Mouse (Mus musculus) kidney, embryonic 14.5 days (tissue): ENCODE results near the gene Cldnd2. TPM values are rescaled to one million over a fixed set of nuclear protein-coding genes. Genes with fewer than 3 reads are reported as not detected.
"Not testable (repeated sequence)": the region's sequence is repeated elsewhere in the genome, so short reads cannot be mapped to it uniquely, and the experiment has no call there.

Experiments used
- ATAC-seq: fragments of 200-750 bp; cut with Nextera tagmentation; 2 replicates; pipeline ENCODE4 v1.8.0; 2017; ENCODE audit warnings: moderate number of reproducible peaks, mild to moderate bottlenecking, moderate TSS enrichment, moderate library complexity; ENCODE audit not compliant: low FRiP score, low TSS enrichment
- H3K27ac ChIP-seq: fragments of 300-500 bp; sonication (generic); 2 replicates; pipeline ENCODE4 v1.5.1; 2014; ENCODE audit warnings: low read depth, mild to moderate bottlenecking, low read length, moderate library complexity, mixed read lengths
- H3K27me3 ChIP-seq: fragments of 300-500 bp; sonication (generic); 2 replicates; pipeline ENCODE4 v1.6.1; 2014; ENCODE audit warnings: mild to moderate bottlenecking, low read length; ENCODE audit not compliant: control insufficient read depth, insufficient read depth
- H3K36me3 ChIP-seq: fragments of 300-500 bp; sonication (generic); 2 replicates; pipeline ENCODE4 v1.6.1; 2014; ENCODE audit warnings: low read length, mixed read lengths; ENCODE audit not compliant: control insufficient read depth, insufficient read depth
- H3K4me1 ChIP-seq: fragments of 300-500 bp; sonication (generic); 2 replicates; pipeline ENCODE4 v1.6.1; 2014; ENCODE audit warnings: low read length, mixed read lengths; ENCODE audit not compliant: control insufficient read depth, insufficient read depth
- H3K4me2 ChIP-seq: fragments of 300-500 bp; sonication (generic); replicated peaks from 2 replicates; pipeline ENCODE4 v1.6.1; 2014; ENCODE audit warnings: low read depth, mild to moderate bottlenecking, low read length
- H3K4me3 ChIP-seq: fragments of 300-500 bp; sonication (generic); 2 replicates; pipeline ENCODE4 v1.5.1; 2014; ENCODE audit warnings: mild to moderate bottlenecking, low read length
- H3K9ac ChIP-seq: fragments of 300-500 bp; sonication (generic); 2 replicates; pipeline ENCODE4 v1.6.1; 2014; ENCODE audit warnings: low read depth, mild to moderate bottlenecking, low read length, moderate library complexity
- H3K9me3 ChIP-seq: fragments of 300-500 bp; sonication (generic); 2 replicates; pipeline ENCODE4 v1.6.1; 2016; ENCODE audit warnings: low read length; ENCODE audit not compliant: control insufficient read depth
- WGBS: fragments of 180-500 bp; shearing (Covaris S2); extraction: QIAGEN DNeasy Blood & Tissue Kit; methylation state at CpG from one replicate; pipeline ENCODE4 v1.1.7; 2014; 5-methylcytosine and 5-hydroxymethylcytosine counted together
- polyA plus RNA-seq: library from polyadenylated mRNA; unstranded; fragments of >200 nt; fragmentation: Nextera tagmentation; extraction: Ambion mirVana; gene quantifications from 2 replicates; pipeline ENCODE4 v1.2.1, GENCODE M21; 2014

The Cldnd2 gene
- not detected in 2 replicates for polyA plus RNA-seq

- H3K9ac ChIP-seq, result no peak within 1 kb of the TSS
- no peaks in the 10 kb centered on the region for H3K36me3 ChIP-seq
- H3K27me3 ChIP-seq, result no peaks in the 10 kb centered on the region
- no peak within 1 kb of the TSS for H3K4me2 ChIP-seq
- H3K9me3 ChIP-seq, result no peaks in the 10 kb centered on the region
- no peak for ATAC-seq
- no peak within 1 kb of the TSS for H3K27ac ChIP-seq
- no peak within 1 kb of the TSS for H3K4me3 ChIP-seq
- 81% methylated on average over 6 of the region's 6 CpGs for WGBS
- peaks cover 13% of the 10 kb centered on the region; the same call in 1 of the 2 replicates for H3K4me1 ChIP-seq
Observed at GRCm38 (mm10) chr7:43440482-43440881, at the start of gene Cldnd2. Cldnd2 (plus strand) TSS chr7:43440782.

GRCm38 (mm10) chr7:43392349-43393121, 48.0 kb upstream of the Cldnd2 start:
- Histone ChIP-seq H3K9me3 (no peaks in the 10 kb centered on the region), H3K27me3 (no peaks in the 10 kb centered on the region), H3K36me3 (no peaks in the 10 kb centered on the region), H3K4me3 (no peak overlapping the region), H3K4me1 (no peaks in the 10 kb centered on the region), H3K27ac (no peak overlapping the region), H3K4me2 (no peak overlapping the region), H3K9ac (no peak overlapping the region)
- WGBS, result 77% methylated on average over 8 of the region's 8 CpGs
- no peak for ATAC-seq

DNA sequence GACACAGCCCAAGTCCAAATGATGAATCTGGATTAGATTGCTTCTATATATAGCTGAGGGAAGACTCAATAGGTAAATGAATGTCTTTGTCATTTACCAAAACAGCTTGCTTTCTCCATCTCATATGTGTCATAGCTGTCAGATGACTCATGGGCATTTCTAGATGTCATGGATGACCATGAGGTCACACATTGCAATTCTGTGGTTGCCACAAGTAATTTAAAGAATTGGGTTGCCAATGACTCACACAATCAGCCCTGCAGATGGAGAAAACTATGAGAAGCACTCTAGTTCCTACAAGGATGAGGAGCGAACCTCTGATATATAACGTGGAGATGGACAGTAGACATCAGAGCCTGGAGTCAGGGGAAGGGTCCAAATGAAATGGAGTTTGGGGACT, 41.1 kb upstream of the Cldnd2 start:
- 90% methylated on average over 2 of the region's 2 CpGs for WGBS
- Histone ChIP-seq H3K36me3 (no peaks in the 10 kb centered on the region), H3K9me3 (no peaks in the 10 kb centered on the region), H3K4me1 (no peaks in the 10 kb centered on the region), H3K27me3 (no peaks in the 10 kb centered on the region), H3K27ac (no peak overlapping the region), H3K9ac (no peak overlapping the region), H3K4me3 (no peak overlapping the region), H3K4me2 (no peak overlapping the region)
- no peak for ATAC-seq

DNA sequence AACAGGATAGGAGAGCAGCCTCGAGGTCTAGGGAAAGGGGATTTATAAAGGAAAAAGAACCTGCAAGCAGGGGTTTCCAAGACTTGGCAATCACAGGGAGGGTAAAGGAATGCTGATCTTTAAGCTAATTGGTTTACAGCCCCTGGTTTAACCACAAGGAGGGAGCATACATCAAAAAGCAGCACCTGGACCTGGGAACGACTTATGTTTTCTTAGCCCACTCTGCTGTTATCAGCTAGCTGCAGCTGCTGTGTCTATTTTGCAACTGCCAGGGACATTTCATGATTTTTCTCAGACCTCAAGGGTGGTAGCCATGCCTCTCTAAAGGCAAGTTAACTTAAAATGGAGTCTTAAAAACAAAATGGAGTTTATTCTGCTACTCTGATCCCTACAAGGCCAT, 37.9 kb upstream of the Cldnd2 start:
- H3K9ac ChIP-seq, result no peak overlapping the region
- H3K36me3 ChIP-seq, result no peaks in the 10 kb centered on the region
- H3K27ac ChIP-seq, result no peak overlapping the region
- 9% methylated on average over 2 of the region's 2 CpGs for WGBS
- H3K4me3 ChIP-seq, result no peak overlapping the region
- H3K9me3 ChIP-seq, result no peaks in the 10 kb centered on the region
- H3K4me1 ChIP-seq, result no peaks in the 10 kb centered on the region
- no peaks in the 10 kb centered on the region for H3K27me3 ChIP-seq
- no peak overlapping the region for H3K4me2 ChIP-seq
- ATAC-seq, result no peak

DNA sequence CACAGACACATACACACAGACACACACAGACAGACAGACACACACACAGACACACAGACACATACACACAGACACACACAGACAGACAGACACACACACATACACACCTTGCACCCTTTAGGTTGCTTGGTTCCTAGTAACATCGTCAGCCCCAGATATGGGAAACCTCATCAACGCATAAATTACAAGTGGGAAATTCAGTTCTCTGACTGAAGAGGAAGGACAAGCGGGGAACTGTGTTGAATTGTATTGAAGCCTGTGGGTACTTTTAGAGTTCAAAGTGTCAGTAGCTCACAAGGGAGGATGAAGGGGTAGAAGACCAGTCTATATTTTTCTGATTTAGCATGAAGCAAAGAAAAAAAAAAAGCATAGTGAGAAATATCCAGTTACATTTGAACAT, 33.0 kb upstream of the Cldnd2 start:
- no peak for ATAC-seq
- Histone ChIP-seq H3K27me3 (no peaks in the 10 kb centered on the region), H3K9me3 (no peaks in the 10 kb centered on the region), H3K36me3 (no peaks in the 10 kb centered on the region), H3K4me3 (no peak overlapping the region), H3K4me2 (no peak overlapping the region), H3K4me1 (no peaks in the 10 kb centered on the region; the same call in 1 of the 2 replicates), H3K9ac (no peak overlapping the region), H3K27ac (no peak overlapping the region)
- WGBS, result 81% methylated on average over 3 of the region's 3 CpGs

GRCm38 (mm10) chr7:43408131-43408553, 32.4 kb upstream of the Cldnd2 start, which contains the start of gene Siglecg:
Siglecg (plus strand) TSS chr7:43408204.
- WGBS, result 46% methylated on average over 4 of the region's 4 CpGs
- ATAC-seq, result peak; percentile 56; the same call in 1 of the 2 replicates
- H3K27ac ChIP-seq, result no peak within 1 kb of the TSS
- no peak within 1 kb of the TSS for H3K9ac ChIP-seq
- H3K4me2 ChIP-seq, result no peak within 1 kb of the TSS
- no peaks in the 10 kb centered on the region for H3K9me3 ChIP-seq
- no peaks in the 10 kb centered on the region; the same call in 1 of the 2 replicates for H3K4me1 ChIP-seq
- no peaks in the 10 kb centered on the region for H3K36me3 ChIP-seq
- no peak within 1 kb of the TSS for H3K4me3 ChIP-seq
- H3K27me3 ChIP-seq, result no peaks in the 10 kb centered on the region

DNA sequence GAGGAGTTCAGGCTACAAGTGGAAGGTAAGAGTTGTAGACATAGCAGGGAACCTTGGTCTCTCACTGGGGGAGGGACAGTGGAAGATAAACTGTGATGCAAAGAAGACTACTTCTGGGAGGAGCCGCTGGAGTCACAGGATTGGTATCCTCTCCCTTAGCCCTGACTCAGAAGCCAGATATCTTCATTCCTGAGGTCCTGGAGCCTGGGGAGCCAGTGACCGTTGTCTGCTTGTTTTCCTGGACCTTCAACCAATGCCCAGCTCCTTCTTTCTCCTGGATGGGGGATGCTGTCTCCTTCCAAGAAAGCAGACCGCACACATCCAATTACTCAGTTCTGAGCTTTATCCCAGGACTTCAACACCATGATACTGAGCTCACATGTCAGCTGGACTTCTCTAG, 31.5 kb upstream of the Cldnd2 start:
- 71% methylated on average over 3 of the region's 3 CpGs for WGBS
- Histone ChIP-seq H3K9ac (no peak overlapping the region), H3K4me1 (no peaks in the 10 kb centered on the region; the same call in 1 of the 2 replicates), H3K4me3 (no peak overlapping the region), H3K36me3 (no peaks in the 10 kb centered on the region), H3K27ac (no peak overlapping the region), H3K27me3 (no peaks in the 10 kb centered on the region), H3K9me3 (no peaks in the 10 kb centered on the region), H3K4me2 (no peak overlapping the region)
- ATAC-seq, result no peak

- WGBS, result 23% methylated on average over 3 of the region's 4 CpGs
- H3K36me3 ChIP-seq, result not testable (repeated sequence)
- ATAC-seq, result peak; percentile 83; the same call in 1 of the 2 replicates
Observed at GRCm38 (mm10) chr7:43411724-43412123, 28.9 kb upstream of the Cldnd2 start.

GRCm38 (mm10) chr7:43417298-43417697, 23.3 kb upstream of the Cldnd2 start:
- Histone ChIP-seq H3K27me3 (no peaks in the 10 kb centered on the region), H3K9me3 (no peaks in the 10 kb centered on the region; the same call in 1 of the 2 replicates), H3K9ac (no peak overlapping the region), H3K4me2 (no peak overlapping the region), H3K4me1 (no peaks in the 10 kb centered on the region; the same call in 1 of the 2 replicates), H3K4me3 (no peak overlapping the region), H3K36me3 (no peaks in the 10 kb centered on the region), H3K27ac (no peak overlapping the region)
- no peak for ATAC-seq
- 81% methylated on average over 10 of the region's 10 CpGs for WGBS

More at GRCm38 (mm10) chr7:43411724-43412123, 28.9 kb upstream of the Cldnd2 start:
- not testable (repeated sequence) for H3K9me3 ChIP-seq, H3K9ac ChIP-seq, H3K27me3 ChIP-seq, H3K4me1 ChIP-seq, H3K4me3 ChIP-seq, H3K27ac ChIP-seq, H3K4me2 ChIP-seq
